Mouse (Mus musculus) E14TG2a.4 (cell line): Measurements from ENCODE around the gene Tgfbi.

Experiments
- CTCF ChIP-seq: conservative IDR thresholded peaks from 2 replicates; pipeline ENCODE4 v1.5.1; 2014; ENCODE audit warnings: low read length
- NANOG ChIP-seq: IDR thresholded peaks from 2 replicates; pipeline ENCODE4 v1.6.1; 2014; ENCODE audit warnings: borderline replicate concordance, low read length, mixed read lengths

DNA sequence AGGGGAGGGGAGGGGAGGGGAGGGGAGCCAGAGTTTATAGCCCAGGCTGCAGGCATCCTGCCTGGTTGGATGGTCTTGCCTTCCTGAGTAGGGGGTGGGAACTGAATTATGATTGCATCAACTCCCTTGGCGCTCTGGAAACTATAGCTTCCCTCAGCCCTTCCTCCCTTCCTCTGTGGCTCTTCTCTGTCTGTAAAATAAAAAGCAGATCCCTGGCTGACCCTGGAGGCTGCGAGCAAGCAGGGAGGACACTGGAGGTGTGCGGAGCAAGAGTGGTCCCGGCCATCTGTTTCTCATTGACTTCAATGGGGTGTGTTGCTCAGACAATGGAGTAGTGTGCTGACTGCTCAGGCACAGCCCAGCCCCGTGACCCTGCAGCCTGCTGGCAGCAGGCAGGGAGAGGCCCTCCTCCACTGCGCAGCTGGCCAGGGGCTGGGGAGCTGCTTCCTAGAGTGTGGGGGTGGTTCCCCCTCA lies 27.3 kb upstream of the Tgfbi start:
- TF ChIP-seq CTCF, result no peak
- no peak for TF ChIP-seq NANOG
